Mouse (Mus musculus) kidney, adult 2 months (tissue): ENCODE data around the gene Zfp518b. TPM values are rescaled to one million over a fixed set of nuclear protein-coding genes. Genes with fewer than 3 reads are reported as not detected.
A peak's percentile ranks its signal among the peaks of the same experiment; 100 is the strongest.

Experiments
- DNase-seq: peaks from one replicate; pipeline ENCODE4 v3.0.0; 2021
- H3K27ac ChIP-seq: fragments of 200-500 bp; 2 replicates; pipeline ENCODE4 v1.5.1; 2012; ENCODE audit warnings: low read depth, low read length, control low read depth, inconsistent platforms; ENCODE audit not compliant: insufficient read depth
- H3K27me3 ChIP-seq: fragments of 200-500 bp; replicated peaks from 2 replicates; pipeline ENCODE4 v1.6.1; 2012; ENCODE audit warnings: mild to moderate bottlenecking, moderate library complexity, low read length, inconsistent platforms; ENCODE audit not compliant: control insufficient read depth, insufficient read depth
- H3K36me3 ChIP-seq: fragments of 200-500 bp; 2 replicates; pipeline ENCODE4 v1.6.1; 2012; ENCODE audit warnings: mild to moderate bottlenecking, moderate library complexity, low read length, inconsistent platforms; ENCODE audit not compliant: control insufficient read depth, insufficient read depth
- H3K4me1 ChIP-seq: fragments of 200-500 bp; 2 replicates; pipeline ENCODE4 v1.6.1; 2011; ENCODE audit warnings: low read length; ENCODE audit not compliant: control insufficient read depth, insufficient read depth
- H3K4me3 ChIP-seq: fragments of 200-500 bp; 2 replicates; pipeline ENCODE4 v1.5.1; 2011; ENCODE audit warnings: mild to moderate bottlenecking, low read depth, low read length, control low read depth; ENCODE audit not compliant: insufficient read depth
- CTCF ChIP-seq: fragments of 200-500 bp; conservative IDR thresholded peaks from 2 replicates; pipeline ENCODE4 v1.5.1; 2011; ENCODE audit warnings: low read depth, mild to moderate bottlenecking, control low read depth, low read length, moderate library complexity, mixed read lengths; ENCODE audit not compliant: insufficient read depth, insufficient read length
- POLR2A ChIP-seq: fragments of 200-500 bp; IDR thresholded peaks from one replicate; pipeline ENCODE4 v1.6.1; 2011; ENCODE audit warnings: low read depth, low read length, control low read depth
- WGBS: fragments of 180-500 bp; shearing (Covaris S2); methylation state at CpG from one replicate; pipeline ENCODE4 v1.1.7; 2018; 5-methylcytosine and 5-hydroxymethylcytosine counted together
- polyA plus RNA-seq: library from polyadenylated mRNA; depleted of rRNA; stranded (reverse); fragments of >200 nt; gene quantifications from 2 replicates; pipeline ENCODE4 v1.2.3, GENCODE M21; 2012

The Zfp518b gene
- polyA plus RNA-seq, 1 experiment: 1.2 TPM

DNA sequence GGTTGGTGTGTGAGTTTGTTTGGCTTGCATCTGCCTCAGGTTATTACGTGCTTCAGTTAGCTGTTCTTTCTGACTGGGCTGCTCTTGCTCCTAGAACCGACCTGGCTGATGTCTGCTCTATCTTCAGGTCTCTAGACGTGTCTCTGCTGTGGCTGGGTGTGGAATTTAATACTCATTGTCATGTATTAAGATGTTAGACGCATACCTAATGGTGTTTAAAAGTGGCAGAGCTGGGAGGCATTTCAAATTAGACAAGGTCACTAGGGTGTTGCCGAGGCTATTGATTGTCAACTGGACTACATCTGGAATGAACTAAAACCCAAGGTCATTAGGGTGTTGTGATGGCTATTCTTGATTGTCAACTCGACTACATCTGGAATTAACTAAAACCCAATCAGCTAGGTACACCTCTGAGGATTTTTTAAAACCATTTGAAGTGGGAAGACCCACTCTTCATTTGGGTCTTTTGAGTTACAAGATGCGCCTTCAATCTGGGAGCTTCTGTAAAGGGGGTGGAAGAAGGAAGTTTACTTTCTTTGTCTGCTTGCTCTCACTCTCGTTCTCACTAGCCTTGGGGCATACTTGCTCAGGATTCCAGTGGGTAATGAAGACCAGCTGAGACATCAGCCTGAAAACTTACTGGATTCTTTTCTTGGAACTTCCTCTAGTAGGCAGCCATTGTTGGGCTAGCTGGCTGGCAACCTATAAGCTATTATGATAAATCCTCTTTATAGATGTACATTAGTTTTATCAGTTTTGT, 12.2 kb upstream of the Zfp518b start:
- H3K27me3 ChIP-seq: no peaks in the 10 kb centered on the region
- H3K4me1 ChIP-seq: no peaks in the 10 kb centered on the region
- WGBS: 73% methylated on average over 8 of the region's 8 CpGs
- DNase-seq: no peak
- H3K27ac ChIP-seq: no peak overlapping the region
- TF ChIP-seq CTCF: no peak
- no peak for TF ChIP-seq POLR2A
- no peak overlapping the region for H3K4me3 ChIP-seq
- H3K36me3 ChIP-seq: no peaks in the 10 kb centered on the region

DNA sequence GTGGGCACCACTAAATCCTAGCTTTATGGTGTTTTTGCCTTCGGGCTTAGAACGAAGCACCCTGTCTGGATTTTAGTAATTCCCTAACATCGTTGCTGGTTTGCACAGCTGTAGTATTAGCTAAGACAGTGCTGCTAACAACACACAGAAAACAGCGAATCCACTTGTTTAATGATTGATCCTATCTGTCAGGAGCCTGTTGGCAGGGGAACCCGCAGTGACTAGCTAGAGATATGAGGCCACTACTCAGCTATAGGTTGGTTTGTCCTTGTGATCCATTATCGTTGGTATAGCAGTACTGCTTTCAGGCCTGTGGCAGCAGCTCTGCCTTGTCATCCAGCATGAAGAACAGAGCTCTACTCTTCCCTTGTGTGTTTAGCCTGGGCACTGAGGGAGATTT, 8.2 kb upstream of the Zfp518b start:
- Histone ChIP-seq H3K36me3 (no peaks in the 10 kb centered on the region), H3K4me1 (no peaks in the 10 kb centered on the region), H3K27me3 (no peaks in the 10 kb centered on the region), H3K27ac (no peak overlapping the region), H3K4me3 (no peak overlapping the region)
- 67% methylated on average over 6 of the region's 6 CpGs for whole genome bisulfite sequencing
- peak; percentile 50 for DNase-seq
- TF ChIP-seq POLR2A (no peak), CTCF (no peak)

DNA sequence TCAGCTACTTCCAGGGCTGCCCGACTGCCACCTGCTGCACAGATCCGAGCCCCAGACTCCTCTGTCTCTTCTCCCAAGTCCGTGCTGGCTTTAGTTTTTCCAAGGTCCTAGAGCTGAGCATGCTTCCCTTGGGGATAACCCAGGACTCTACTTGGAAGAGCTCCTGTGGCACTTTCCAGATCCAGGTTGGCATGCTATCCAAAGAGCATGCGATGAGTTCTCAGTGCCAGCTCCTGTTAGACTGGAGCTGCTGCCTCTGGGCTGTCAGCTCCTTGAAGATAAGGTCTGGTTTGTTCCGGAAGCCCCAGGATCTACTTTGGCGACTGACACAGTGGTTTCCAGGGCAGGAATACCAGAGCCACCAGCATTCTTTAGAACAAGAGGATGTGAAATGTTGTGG, 4.6 kb upstream of the Zfp518b start:
- Histone ChIP-seq H3K27ac (no peak overlapping the region), H3K4me1 (no peaks in the 10 kb centered on the region), H3K27me3 (no peaks in the 10 kb centered on the region), H3K36me3 (no peaks in the 10 kb centered on the region), H3K4me3 (no peak overlapping the region)
- DNase-seq: no peak
- 91% methylated on average over 6 of the region's 6 CpGs for WGBS
- TF ChIP-seq CTCF: no peak
- no peak for TF ChIP-seq POLR2A

DNA sequence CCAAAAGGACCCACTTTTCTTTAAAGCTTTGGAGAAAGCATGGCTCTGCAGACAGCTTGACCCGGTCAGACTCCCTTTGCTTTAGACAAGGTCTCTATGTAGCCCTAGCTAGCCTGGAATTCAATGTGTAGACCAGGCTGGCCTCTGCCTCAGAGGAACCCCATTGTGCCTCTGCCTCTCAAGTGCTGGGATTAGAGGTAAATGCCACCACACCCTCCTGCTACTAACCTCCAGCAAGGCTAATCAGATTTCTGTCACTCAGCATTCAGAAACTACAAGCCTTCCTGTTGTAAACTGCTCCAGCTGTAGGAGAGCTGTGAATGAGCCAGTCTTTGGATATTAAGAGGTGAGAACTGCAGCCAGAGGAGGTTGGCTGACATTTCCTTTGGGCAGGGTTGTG, 3.1 kb upstream of the Zfp518b start:
- no peak for TF ChIP-seq CTCF
- TF ChIP-seq POLR2A: no peak
- H3K27me3 ChIP-seq: no peaks in the 10 kb centered on the region
- H3K27ac ChIP-seq: no peak overlapping the region
- H3K4me3 ChIP-seq: no peak overlapping the region
- DNase-seq: no peak
- no peaks in the 10 kb centered on the region for H3K4me1 ChIP-seq
- WGBS: 88% methylated on average over 1 of the region's 1 CpGs
- H3K36me3 ChIP-seq: no peaks in the 10 kb centered on the region

DNA sequence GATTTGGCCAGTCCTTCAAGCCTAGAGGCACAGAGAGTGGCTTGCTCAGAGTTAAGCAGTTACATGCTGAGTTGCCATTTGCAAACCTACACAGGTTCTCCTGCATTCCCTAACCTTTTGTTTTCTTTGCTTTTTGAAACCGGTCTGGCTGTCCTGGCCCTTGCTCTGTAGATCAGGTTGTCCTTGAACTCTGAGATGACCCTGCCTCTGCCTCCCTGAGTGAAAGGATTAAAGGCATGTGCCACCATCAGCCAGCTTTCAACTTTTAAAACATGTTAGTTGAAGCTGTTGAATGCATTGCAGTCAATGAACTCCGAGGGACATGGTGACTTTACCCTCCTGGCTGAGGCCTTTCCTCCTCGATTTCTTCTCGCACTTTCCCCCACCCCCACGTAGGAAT, 25.8 kb downstream of the Zfp518b start:
- WGBS: 89% methylated on average over 5 of the region's 5 CpGs
- Histone ChIP-seq H3K4me3 (no peak overlapping the region), H3K27ac (no peak overlapping the region), H3K36me3 (no peaks in the 10 kb centered on the region), H3K4me1 (no peaks in the 10 kb centered on the region), H3K27me3 (no peaks in the 10 kb centered on the region)
- DNase-seq: no peak
- no peak for TF ChIP-seq POLR2A
- no peak for TF ChIP-seq CTCF

DNA sequence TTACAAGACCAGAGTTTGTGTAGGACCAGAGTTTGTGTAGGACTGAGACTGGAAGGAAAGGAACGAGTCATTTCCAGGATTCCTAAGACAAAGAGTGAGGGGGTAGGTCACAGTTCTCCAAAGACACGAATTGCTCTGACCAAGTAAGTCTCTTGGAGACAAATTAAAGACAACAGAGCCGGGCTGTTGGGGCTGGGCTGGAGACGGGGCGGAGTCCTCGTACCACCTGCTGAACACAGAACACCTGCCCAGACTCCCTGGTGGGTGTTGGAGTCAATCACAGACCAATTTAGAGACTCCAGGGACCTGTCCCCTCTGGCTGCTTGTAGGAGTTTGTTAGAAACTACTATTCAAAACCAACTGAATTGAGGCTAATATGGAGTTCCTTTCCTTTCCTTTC, 28.4 kb downstream of the Zfp518b start:
- no peak overlapping the region for H3K27ac ChIP-seq
- H3K4me3 ChIP-seq: no peak overlapping the region

DNA sequence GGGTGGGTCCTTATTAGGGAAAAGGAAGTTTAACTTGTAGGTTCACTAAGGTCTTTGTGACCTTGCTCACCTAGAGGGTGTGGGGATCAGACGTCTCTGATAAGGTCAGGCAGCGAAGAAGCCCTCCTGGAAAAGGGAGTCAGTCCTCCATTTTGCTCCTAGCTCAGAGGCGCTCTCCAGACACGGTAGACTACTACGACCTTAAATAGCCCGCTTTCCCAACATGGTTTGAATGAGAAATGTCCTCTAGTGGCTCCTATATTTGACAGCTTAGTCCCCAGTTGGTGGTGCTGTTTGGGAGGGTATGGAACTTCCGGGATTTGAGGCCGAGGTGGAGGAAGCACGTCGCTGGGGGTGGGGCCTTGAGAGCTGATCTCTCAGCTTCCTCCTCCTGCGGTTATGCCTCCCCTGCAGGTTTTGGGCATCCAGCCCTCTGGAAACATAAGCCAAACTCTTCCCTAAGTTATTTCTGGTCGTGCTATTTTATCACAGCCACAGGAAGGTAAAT, 29.2 kb downstream of the Zfp518b start:
- Histone ChIP-seq H3K36me3 (no peaks in the 10 kb centered on the region), H3K27me3 (no peaks in the 10 kb centered on the region), H3K4me3 (no peak overlapping the region), H3K4me1 (no peaks in the 10 kb centered on the region), H3K27ac (no peak overlapping the region)
- no peak for DNase-seq
- TF ChIP-seq CTCF (no peak), POLR2A (no peak)
- 74% methylated on average over 12 of the region's 12 CpGs for WGBS

More for the DNA sequence above, 28.4 kb downstream of the Zfp518b start:
- Histone ChIP-seq H3K36me3 (no peaks in the 10 kb centered on the region), H3K4me1 (no peaks in the 10 kb centered on the region), H3K27me3 (no peaks in the 10 kb centered on the region)
- 72% methylated on average over 6 of the region's 6 CpGs for WGBS
- no peak for TF ChIP-seq CTCF
- no peak for TF ChIP-seq POLR2A
- DNase-seq: no peak
